Mouse (Mus musculus) stomach, postnatal 0 days (tissue): ENCODE data around the gene Gemin6.

Experiments
- CTCF ChIP-seq: IDR thresholded peaks from 2 replicates; pipeline ENCODE4 v1.5.1; 2016; ENCODE audit warnings: antibody characterized with exemption, low read depth, mild to moderate bottlenecking, moderate library complexity
- EP300 ChIP-seq: optimal IDR thresholded peaks from 2 replicates; pipeline ENCODE3; 2016; ENCODE audit warnings: antibody characterized with exemption

DNA sequence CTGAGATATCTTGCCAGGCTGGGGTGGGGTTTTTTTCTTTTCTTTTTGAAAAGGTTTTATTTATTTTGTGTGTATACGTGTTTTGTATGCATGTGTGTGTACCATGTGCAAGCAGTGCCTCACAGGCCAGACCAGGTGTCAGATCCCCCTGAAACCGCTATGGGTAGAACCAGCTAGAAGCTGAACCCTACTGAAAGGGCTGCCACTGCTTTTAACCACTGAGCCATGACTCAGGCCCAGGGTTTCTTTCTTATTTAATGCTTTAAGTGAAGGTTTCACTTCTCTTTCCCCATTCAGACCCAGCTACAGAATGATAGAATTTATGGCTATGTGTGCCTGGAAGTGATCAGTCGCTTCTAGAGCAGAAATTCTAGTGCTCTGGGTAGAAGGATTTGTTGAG lies 12.6 kb downstream of the Gemin6 start:
- TF ChIP-seq CTCF = no peak
- TF ChIP-seq EP300 = no peak
